Mouse (Mus musculus) heart, postnatal 10 days (tissue): Measurements from ENCODE around the gene Prss54. TPM values are rescaled to one million over a fixed set of nuclear protein-coding genes. Genes with fewer than 3 reads are reported as not detected.

Source experiments
- total RNA-seq, 2 experiments: library from RNA; stranded (reverse); gene quantifications; 2 replicates each; pipeline ENCODE4 v1.2.3; 2021

The Prss54 gene
- total RNA-seq, 2 experiments from 2014 or later = not detected

Other genes with a start within 250 kb of the Prss54 start
- 10 to 100 TPM; 12.2 to 13.9 TPM for gene Zfp319, start 244.4 kb downstream of the Prss54 start, total RNA-seq
- 10 to 100 TPM; 17.2 to 23.9 TPM for gene Usb1, start 244.1 kb downstream of the Prss54 start, total RNA-seq
- 100 to 1,000 TPM; 113 to 155 TPM for gene Mmp15, start 224.1 kb downstream of the Prss54 start, total RNA-seq
- gene Cfap20, start 141.5 kb downstream of the Prss54 start, total RNA-seq = 10 to 100 TPM; 42.7 to 57.6 TPM
- 10 to 100 TPM; 44.3 to 44.7 TPM for gene Csnk2a2, start 86.3 kb downstream of the Prss54 start, total RNA-seq
- gene Ccdc113, start 42.3 kb downstream of the Prss54 start, total RNA-seq = under 1 TPM in 1 of 2 experiments, not detected in 1; 0.32 TPM
- 1 to 10 TPM; 1.9 to 2.8 TPM for gene Gins3, start 57.1 kb upstream of the Prss54 start, total RNA-seq
- gene Ndrg4, start 100.6 kb upstream of the Prss54 start, total RNA-seq = 100 to 1,000 TPM; 319 to 334 TPM
- 10 to 100 TPM; 10.2 to 12.5 TPM for gene Setd6, start 139.5 kb upstream of the Prss54 start, total RNA-seq
- gene Cnot1, start 231.1 kb upstream of the Prss54 start, total RNA-seq = 100 to 1,000 TPM; 156 to 158 TPM
- 100 to 1,000 TPM in 1 of 2 experiments, 10 to 100 TPM in 1; 97.5 to 101 TPM for gene Sap18b, start 249.0 kb upstream of the Prss54 start, total RNA-seq